Mouse (Mus musculus) MN1 (cell line): ENCODE measurements around the gene Acp1.

Experiments used
- DNase-seq: peaks from one replicate; pipeline ENCODE4 v3.0.0-alpha.2; 2016; ENCODE audit warnings: low spot score

Gene Acp1

GRCm38 (mm10) chr12:30911261-30912047 is at the start of gene Acp1, which contains the start of gene Sh3yl1:
Acp1 (minus strand) TSS chr12:30911589.
Sh3yl1 (plus strand) TSS chr12:30911668.
- DNase-seq = peak; percentile 95

- no peak for DNase-seq
These were observed 32.8 kb upstream of the Acp1 start for GRCm38 (mm10) chr12:30944197-30944596.

GRCm38 (mm10) chr12:30943057-30943986 is 31.9 kb upstream of the Acp1 start:
- DNase-seq = no peak

GRCm38 (mm10) chr12:30936899-30937298 is 25.5 kb upstream of the Acp1 start:
- DNase-seq = no peak

- DNase-seq = no peak
These were observed 21.9 kb upstream of the Acp1 start for GRCm38 (mm10) chr12:30933299-30933698.

- no peak for DNase-seq
These were observed 16.8 kb upstream of the Acp1 start for GRCm38 (mm10) chr12:30928182-30928581.

GRCm38 (mm10) chr12:30922401-30922800 is 11.0 kb upstream of the Acp1 start:
- no peak for DNase-seq

GRCm38 (mm10) chr12:30912840-30913239 is 1.5 kb upstream of the Acp1 start:
- no peak for DNase-seq

GRCm38 (mm10) chr12:30912048-30912381 is 626 bp upstream of the Acp1 start:
- peak; percentile 28 for DNase-seq

- DNase-seq = peak; percentile 46
These were observed 529 bp downstream of the Acp1 start for GRCm38 (mm10) chr12:30910860-30911259.

GRCm38 (mm10) chr12:30909881-30910280 is 1.5 kb downstream of the Acp1 start:
- no peak for DNase-seq

- no peak for DNase-seq
These were observed 2.7 kb downstream of the Acp1 start for GRCm38 (mm10) chr12:30908658-30909057.

GRCm38 (mm10) chr12:30897039-30897438 is 14.3 kb downstream of the Acp1 start:
- DNase-seq = no peak

- DNase-seq = no peak
These were observed 20.0 kb downstream of the Acp1 start for GRCm38 (mm10) chr12:30891438-30891837.

GRCm38 (mm10) chr12:30890067-30890466 is 21.3 kb downstream of the Acp1 start:
- peak; percentile 45 for DNase-seq

- DNase-seq = no peak
These were observed 23.4 kb downstream of the Acp1 start for GRCm38 (mm10) chr12:30888003-30888402.

GRCm38 (mm10) chr12:30885891-30886290 is 25.5 kb downstream of the Acp1 start:
- no peak for DNase-seq

GRCm38 (mm10) chr12:30884622-30885230 is 26.7 kb downstream of the Acp1 start:
- DNase-seq = no peak

- no peak for DNase-seq
These were observed 27.3 kb downstream of the Acp1 start, which contains the start of gene Alkal2 for GRCm38 (mm10) chr12:30883986-30884621. Alkal2 (plus strand) TSS chr12:30884322.

GRCm38 (mm10) chr12:30883592-30883985 is 27.8 kb downstream of the Acp1 start:
- no peak for DNase-seq

GRCm38 (mm10) chr12:30879447-30879846 is 31.9 kb downstream of the Acp1 start:
- DNase-seq = no peak

- no peak for DNase-seq
These were observed 45.6 kb downstream of the Acp1 start for GRCm38 (mm10) chr12:30865781-30866180.
